Mouse (Mus musculus) kidney, postnatal 36 days (tissue): ENCODE data around the gene Foxn1.
A peak's percentile ranks its signal among the peaks of the same experiment; 100 is the strongest.

Experiments
- DNase-seq, 2 experiments: peaks; one replicate each; pipeline ENCODE4 v3.0.0; 2021 to 2022; ENCODE audit warnings: mixed read lengths in 2 of 2

Foxn1 gene

DNA sequence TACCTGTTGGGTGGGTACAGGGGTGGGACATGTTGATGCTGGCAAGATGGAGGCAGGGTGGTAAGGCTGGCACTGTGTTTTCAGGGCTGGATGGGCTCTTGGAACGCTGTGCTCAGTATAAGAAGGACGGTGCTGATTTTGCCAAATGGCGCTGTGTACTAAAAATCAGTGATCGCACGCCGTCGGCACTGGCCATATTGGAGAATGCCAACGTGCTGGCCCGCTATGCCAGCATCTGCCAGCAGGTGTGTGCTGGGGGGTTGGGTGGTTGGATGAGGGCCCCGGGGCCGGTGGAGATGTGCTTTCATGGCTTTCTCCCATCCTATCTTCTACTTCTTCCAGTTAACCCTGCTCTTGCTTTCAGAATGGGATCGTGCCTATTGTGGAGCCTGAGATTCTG lies 61.4 kb downstream of the Foxn1 start:
- DNase-seq = no peak

DNA sequence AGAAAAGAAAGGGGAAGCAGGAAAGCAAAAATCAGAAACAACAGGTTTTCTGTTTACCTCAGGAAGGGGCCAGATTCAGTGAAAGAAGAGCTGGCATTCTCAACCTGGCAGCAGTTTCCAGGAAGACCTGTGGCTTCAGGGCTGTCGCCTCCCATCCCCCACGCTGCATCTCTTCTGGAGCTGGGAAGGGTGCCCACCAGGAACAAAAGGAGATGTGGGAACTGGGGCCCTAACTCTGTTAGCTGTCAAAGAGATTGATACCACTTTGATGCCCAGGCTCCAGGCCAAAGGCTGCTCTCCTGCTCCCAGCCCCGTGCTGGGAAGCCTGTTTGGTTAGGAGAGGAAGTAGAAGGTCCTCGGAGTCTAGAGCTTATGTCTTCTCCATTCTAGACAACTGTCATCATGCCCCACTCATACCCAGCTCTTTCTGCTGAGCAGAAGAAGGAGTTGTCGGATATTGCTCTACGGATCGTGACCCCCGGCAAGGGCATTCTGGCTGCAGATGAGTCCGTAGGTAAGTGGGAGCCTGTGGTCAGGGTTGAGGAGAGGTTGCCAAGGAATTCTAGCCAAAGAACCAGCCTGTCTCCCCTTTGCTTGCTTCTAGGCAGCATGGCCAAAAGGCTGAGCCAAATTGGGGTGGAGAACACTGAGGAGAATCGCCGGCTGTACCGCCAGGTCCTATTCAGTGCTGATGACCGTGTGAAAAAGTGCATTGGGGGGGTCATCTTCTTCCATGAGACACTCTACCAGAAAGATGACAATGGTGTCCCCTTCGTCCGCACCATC lies 62.2 kb downstream of the Foxn1 start:
- no peak for DNase-seq

DNA sequence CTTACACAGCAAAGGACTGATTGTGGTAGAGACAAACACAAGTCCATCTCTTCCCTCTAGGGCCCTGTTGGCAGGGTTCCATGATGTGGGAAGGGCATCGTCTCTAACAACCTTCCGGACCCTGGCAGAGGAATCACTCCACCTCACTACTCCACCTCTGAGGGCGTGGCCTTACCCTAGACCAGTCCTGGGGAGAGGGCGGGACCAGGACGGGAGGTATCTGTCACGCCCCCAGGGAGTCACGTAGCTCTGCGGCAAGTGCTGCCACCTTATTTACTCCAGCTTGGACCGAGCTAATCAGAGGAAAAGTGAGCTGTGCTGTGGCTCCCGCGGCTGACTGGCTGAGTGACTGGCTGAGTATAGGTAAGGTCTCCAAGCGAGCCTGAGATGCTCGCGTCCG lies 63.5 kb downstream of the Foxn1 start, which contains the start of gene Aldoc:
TSS of gene Aldoc (plus strand) at position 109 of the 400 bp plus-strand sequence.
- peak; percentile 92 to 96 for DNase-seq

DNA sequence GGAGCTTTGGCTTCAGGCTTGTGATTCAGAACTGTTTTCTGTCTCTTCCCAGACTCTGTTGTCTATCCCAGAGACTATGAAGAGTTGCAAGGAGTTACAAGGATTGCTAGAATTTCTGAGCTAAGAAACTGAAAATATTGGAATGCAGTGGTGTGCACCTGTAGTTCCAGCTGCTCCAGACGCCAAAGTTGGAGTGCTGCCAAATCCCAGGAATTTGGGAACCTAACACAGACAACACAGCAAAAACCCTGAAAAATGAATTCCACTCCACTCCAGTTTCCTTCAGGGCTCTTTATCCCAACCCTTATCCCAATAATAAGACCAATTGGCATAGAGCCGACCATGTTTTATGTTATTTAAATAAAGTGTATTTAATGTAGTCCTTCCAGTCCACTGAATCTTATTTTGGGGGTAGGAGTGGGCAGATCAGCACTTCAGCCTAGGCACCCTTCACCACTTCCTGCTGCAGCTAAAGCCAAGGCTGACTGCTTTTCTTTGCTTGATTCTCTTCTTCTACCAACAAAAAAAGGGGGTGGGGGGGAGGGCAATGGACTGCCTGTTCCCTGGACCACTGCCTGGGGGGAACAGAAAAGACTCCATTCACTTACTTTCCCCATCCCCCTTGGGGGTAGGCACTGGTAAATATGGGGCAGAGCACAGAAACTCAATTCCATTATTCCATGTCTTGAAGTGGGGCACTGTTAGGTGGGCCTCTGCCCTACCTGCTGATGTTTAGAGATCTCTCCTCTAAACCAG lies 64.1 kb downstream of the Foxn1 start:
- DNase-seq = no peak

DNA sequence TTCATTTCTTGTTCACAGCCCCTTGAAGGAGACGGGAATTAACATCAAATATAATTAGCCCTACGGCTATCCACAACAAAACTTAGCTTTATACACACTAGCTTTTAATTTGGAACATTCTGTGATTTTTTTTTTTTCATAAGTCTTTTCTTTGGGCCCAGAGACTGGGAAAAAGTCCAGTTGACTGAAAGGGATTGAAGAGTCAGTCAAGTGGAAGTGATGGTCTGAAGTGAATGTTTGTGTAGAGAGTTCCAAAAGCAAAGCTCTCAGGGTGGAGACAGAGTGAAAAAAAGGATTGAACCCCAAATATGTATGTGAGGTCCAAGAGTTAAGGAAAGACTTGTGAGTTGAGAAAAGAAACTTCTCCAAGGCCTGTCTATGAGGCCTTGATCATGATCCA lies 67.9 kb downstream of the Foxn1 start:
- DNase-seq = no peak

DNA sequence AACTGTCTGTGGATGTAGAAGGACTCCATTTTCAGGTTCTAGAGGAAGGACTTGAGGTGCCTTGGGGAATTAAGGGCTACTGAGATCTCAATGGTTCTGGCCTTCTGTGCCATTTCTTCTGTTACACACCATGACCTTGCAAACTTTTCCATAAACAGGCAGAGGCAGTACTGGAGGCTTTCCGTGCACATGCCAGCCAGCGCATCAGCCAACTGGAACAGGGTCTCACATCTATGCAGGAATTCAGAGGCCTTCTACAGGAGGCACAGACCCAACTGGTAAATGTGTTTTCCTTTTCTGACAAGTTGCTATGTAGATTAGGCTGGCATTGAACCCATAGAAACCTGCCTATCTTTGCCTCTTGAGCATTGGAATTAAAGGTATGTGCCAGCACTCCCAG lies 72.7 kb downstream of the Foxn1 start:
- DNase-seq = peak; percentile 18 to 22

DNA sequence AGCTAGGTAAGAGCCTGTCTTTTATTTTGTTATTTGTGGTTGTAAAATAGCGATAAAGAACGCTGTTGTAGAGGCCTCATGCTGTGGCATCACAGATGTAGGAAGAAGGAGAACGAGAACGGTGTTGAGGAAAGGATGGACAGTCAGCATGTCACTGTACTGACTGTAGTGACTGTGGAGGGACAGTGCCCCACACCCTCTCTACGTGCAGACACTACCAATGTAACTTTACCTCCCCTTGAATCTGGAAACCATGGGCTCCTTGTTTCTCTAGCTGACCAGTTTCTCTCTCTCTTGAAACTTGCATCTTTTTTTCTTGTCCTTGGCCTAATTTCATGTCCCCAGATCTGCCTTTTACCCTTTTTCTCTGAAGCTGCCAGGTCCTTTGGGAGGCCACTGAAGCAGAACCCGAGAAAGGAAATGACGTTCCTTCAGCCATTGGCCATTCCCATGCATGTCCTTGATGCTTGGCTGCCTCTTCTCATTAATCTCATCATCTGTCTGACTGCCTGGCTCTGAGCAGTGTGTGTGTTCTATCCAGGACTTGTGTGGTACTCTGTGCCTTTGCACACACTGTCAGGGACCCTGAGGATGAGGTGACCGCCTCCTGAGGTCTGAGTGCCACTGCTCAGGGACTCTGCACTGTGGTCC lies 75.4 kb downstream of the Foxn1 start:
- DNase-seq = no peak
